Mouse (Mus musculus) midbrain, embryonic 11.5 days (tissue): Measurements from ENCODE around the gene Cnnm2. TPM values are rescaled to one million over a fixed set of nuclear protein-coding genes. Genes with fewer than 3 reads are reported as not detected.
"Not testable (repeated sequence)": the region's sequence is repeated elsewhere in the genome, so short reads cannot be mapped to it uniquely, and the experiment has no call there.

ENCODE experiments used
- ATAC-seq: fragments of 200-750 bp; cut with Nextera tagmentation; 2 replicates; pipeline ENCODE4 v1.8.0; 2017; ENCODE audit warnings: moderate TSS enrichment, moderate library complexity; ENCODE audit not compliant: low FRiP score
- DNase-seq: peaks from one replicate; pipeline ENCODE4 v3.0.0; 2015; ENCODE audit warnings: low spot score; ENCODE audit errors: missing footprints
- H3K27ac ChIP-seq: fragments of 300-500 bp; sonication (generic); 2 replicates; pipeline ENCODE4 v1.5.1; 2014; ENCODE audit warnings: low read depth, low read length
- H3K27me3 ChIP-seq: fragments of 300-500 bp; sonication (generic); 2 replicates; pipeline ENCODE4 v1.6.1; 2014; ENCODE audit warnings: mild to moderate bottlenecking, low read length, moderate library complexity, mixed read lengths; ENCODE audit not compliant: control insufficient read depth, insufficient read depth
- H3K36me3 ChIP-seq: fragments of 300-500 bp; sonication (generic); 2 replicates; pipeline ENCODE4 v1.6.1; 2014; ENCODE audit warnings: mild to moderate bottlenecking, low read length, moderate library complexity, mixed read lengths; ENCODE audit not compliant: control insufficient read depth, insufficient read depth
- H3K4me1 ChIP-seq: fragments of 300-500 bp; sonication (generic); 2 replicates; pipeline ENCODE4 v1.6.1; 2014; ENCODE audit warnings: low read length; ENCODE audit not compliant: control insufficient read depth, insufficient read depth
- H3K4me2 ChIP-seq: fragments of 300-500 bp; sonication (generic); 2 replicates; pipeline ENCODE4 v1.6.1; 2014; ENCODE audit warnings: mild to moderate bottlenecking, moderate library complexity
- H3K4me3 ChIP-seq: fragments of 300-500 bp; sonication (generic); 2 replicates; pipeline ENCODE4 v1.5.1; 2014; ENCODE audit warnings: low read depth, low read length
- H3K9ac ChIP-seq: fragments of 300-500 bp; sonication (generic); 2 replicates; pipeline ENCODE4 v1.6.1; 2014; ENCODE audit warnings: low read length
- H3K9me3 ChIP-seq: fragments of 300-500 bp; sonication (generic); 2 replicates; pipeline ENCODE4 v1.6.1; 2016; ENCODE audit warnings: low read length; ENCODE audit not compliant: control insufficient read depth
- WGBS: fragments of 180-500 bp; shearing (Covaris S2); extraction: QIAGEN DNeasy Blood & Tissue Kit; methylation state at CpG from one replicate; pipeline ENCODE4 v1.1.7; 2014; 5-methylcytosine and 5-hydroxymethylcytosine counted together
- polyA plus RNA-seq: library from polyadenylated mRNA; unstranded; fragments of >200 nt; fragmentation: Nextera tagmentation; extraction: Ambion mirVana; gene quantifications from 2 replicates; pipeline ENCODE4 v1.2.1, GENCODE M21; 2014

The Cnnm2 gene
- polyA plus RNA-seq, 1 experiment from 2014 or later, result 4.5 TPM

- not testable (repeated sequence) for H3K36me3 ChIP-seq, ATAC-seq, H3K9me3 ChIP-seq, DNase-seq, H3K4me3 ChIP-seq, H3K4me2 ChIP-seq, H3K27me3 ChIP-seq, H3K4me1 ChIP-seq, H3K9ac ChIP-seq, H3K27ac ChIP-seq
- WGBS, result 100% methylated on average over 1 of the region's 1 CpGs
Measured at GRCm38 (mm10) chr19:46779130-46779529, 17.7 kb downstream of the Cnnm2 start.

- ATAC-seq, result no peak
- H3K4me3 ChIP-seq, result no peak overlapping the region
Measured at GRCm38 (mm10) chr19:46784038-46784437, 22.6 kb downstream of the Cnnm2 start.

GRCm38 (mm10) chr19:46784502-46784901 is 23.1 kb downstream of the Cnnm2 start:
- no peak overlapping the region for H3K27ac ChIP-seq
- no peaks in the 10 kb centered on the region for H3K27me3 ChIP-seq
- H3K4me3 ChIP-seq, result no peak overlapping the region
- 92% methylated on average over 6 of the region's 6 CpGs for WGBS
- no peak overlapping the region for H3K4me2 ChIP-seq
- ATAC-seq (no peak), DNase-seq (no peak)
- H3K36me3 ChIP-seq, result no peaks in the 10 kb centered on the region
- H3K4me1 ChIP-seq, result no peaks in the 10 kb centered on the region
- H3K9me3 ChIP-seq, result no peaks in the 10 kb centered on the region
- no peak overlapping the region for H3K9ac ChIP-seq

More at GRCm38 (mm10) chr19:46784038-46784437, 22.6 kb downstream of the Cnnm2 start:
- Histone ChIP-seq H3K4me1 (no peaks in the 10 kb centered on the region), H3K27ac (no peak overlapping the region), H3K36me3 (no peaks in the 10 kb centered on the region), H3K4me2 (no peak overlapping the region), H3K27me3 (no peaks in the 10 kb centered on the region), H3K9ac (no peak overlapping the region), H3K9me3 (no peaks in the 10 kb centered on the region)
- WGBS, result 71% methylated on average over 5 of the region's 5 CpGs
- DNase-seq, result no peak

GRCm38 (mm10) chr19:46785633-46786032 is 24.2 kb downstream of the Cnnm2 start:
- WGBS, result 81% methylated on average over 4 of the region's 4 CpGs
- H3K4me3 ChIP-seq, result no peak overlapping the region

GRCm38 (mm10) chr19:46789782-46790181 is 28.4 kb downstream of the Cnnm2 start:
- H3K9ac ChIP-seq, result no peak overlapping the region
- no peak overlapping the region for H3K4me2 ChIP-seq
- WGBS, result 98% methylated on average over 1 of the region's 1 CpGs

More at GRCm38 (mm10) chr19:46785633-46786032, 24.2 kb downstream of the Cnnm2 start:
- H3K9ac ChIP-seq, result no peak overlapping the region
- no peaks in the 10 kb centered on the region for H3K27me3 ChIP-seq
- H3K9me3 ChIP-seq, result no peaks in the 10 kb centered on the region
- ATAC-seq, result no peak
- no peak overlapping the region for H3K4me2 ChIP-seq
- DNase-seq, result no peak
- H3K27ac ChIP-seq, result no peak overlapping the region
- H3K4me1 ChIP-seq, result no peaks in the 10 kb centered on the region
- H3K36me3 ChIP-seq, result no peaks in the 10 kb centered on the region

GRCm38 (mm10) chr19:46791360-46791759 is 30.0 kb downstream of the Cnnm2 start:
- Histone ChIP-seq H3K4me1 (no peaks in the 10 kb centered on the region), H3K4me2 (no peak overlapping the region), H3K27ac (no peak overlapping the region), H3K9ac (no peak overlapping the region), H3K36me3 (no peaks in the 10 kb centered on the region), H3K9me3 (no peaks in the 10 kb centered on the region), H3K27me3 (no peaks in the 10 kb centered on the region), H3K4me3 (no peak overlapping the region)
- DNase-seq, result no peak
- WGBS, result 89% methylated on average over 7 of the region's 7 CpGs
- no peak for ATAC-seq

More at GRCm38 (mm10) chr19:46789782-46790181, 28.4 kb downstream of the Cnnm2 start:
- no peaks in the 10 kb centered on the region for H3K9me3 ChIP-seq
- ATAC-seq, result no peak
- DNase-seq, result no peak
- no peak overlapping the region for H3K27ac ChIP-seq
- no peaks in the 10 kb centered on the region for H3K27me3 ChIP-seq
- no peaks in the 10 kb centered on the region for H3K4me1 ChIP-seq
- H3K4me3 ChIP-seq, result no peak overlapping the region
- H3K36me3 ChIP-seq, result no peaks in the 10 kb centered on the region

- Histone ChIP-seq H3K27me3 (no peaks in the 10 kb centered on the region), H3K27ac (no peak overlapping the region), H3K9ac (no peak overlapping the region), H3K4me2 (no peak overlapping the region), H3K4me3 (no peak overlapping the region), H3K36me3 (no peaks in the 10 kb centered on the region), H3K4me1 (no peaks in the 10 kb centered on the region), H3K9me3 (no peaks in the 10 kb centered on the region)
- ATAC-seq, result no peak
- no peak for DNase-seq
- 68% methylated on average over 8 of the region's 8 CpGs for WGBS
Measured at GRCm38 (mm10) chr19:46791921-46792320, 30.5 kb downstream of the Cnnm2 start.

GRCm38 (mm10) chr19:46792480-46792879 is 31.1 kb downstream of the Cnnm2 start:
- WGBS, result 85% methylated on average over 3 of the region's 3 CpGs
- Histone ChIP-seq H3K27ac (no peak overlapping the region), H3K4me1 (no peaks in the 10 kb centered on the region), H3K9ac (no peak overlapping the region), H3K36me3 (no peaks in the 10 kb centered on the region), H3K27me3 (no peaks in the 10 kb centered on the region), H3K4me3 (no peak overlapping the region), H3K4me2 (no peak overlapping the region), H3K9me3 (no peaks in the 10 kb centered on the region)
- ATAC-seq (no peak), DNase-seq (no peak)

- Histone ChIP-seq H3K9ac (no peak overlapping the region), H3K4me3 (no peak overlapping the region), H3K36me3 (no peaks in the 10 kb centered on the region), H3K4me2 (no peak overlapping the region), H3K4me1 (no peaks in the 10 kb centered on the region), H3K9me3 (no peaks in the 10 kb centered on the region), H3K27ac (no peak overlapping the region), H3K27me3 (no peaks in the 10 kb centered on the region)
- ATAC-seq, result no peak
- DNase-seq, result no peak
- 70% methylated on average over 8 of the region's 8 CpGs for WGBS
Measured at GRCm38 (mm10) chr19:46794181-46794580, 32.8 kb downstream of the Cnnm2 start.
